Mouse (Mus musculus) B cell, adult 2 months (primary cell): ENCODE results near the gene Gm49486.

ENCODE experiments used
- DNase-seq, 2 experiments: peaks; one replicate each; pipeline ENCODE4 v3.0.0; 2022

Gene Gm49486

DNA sequence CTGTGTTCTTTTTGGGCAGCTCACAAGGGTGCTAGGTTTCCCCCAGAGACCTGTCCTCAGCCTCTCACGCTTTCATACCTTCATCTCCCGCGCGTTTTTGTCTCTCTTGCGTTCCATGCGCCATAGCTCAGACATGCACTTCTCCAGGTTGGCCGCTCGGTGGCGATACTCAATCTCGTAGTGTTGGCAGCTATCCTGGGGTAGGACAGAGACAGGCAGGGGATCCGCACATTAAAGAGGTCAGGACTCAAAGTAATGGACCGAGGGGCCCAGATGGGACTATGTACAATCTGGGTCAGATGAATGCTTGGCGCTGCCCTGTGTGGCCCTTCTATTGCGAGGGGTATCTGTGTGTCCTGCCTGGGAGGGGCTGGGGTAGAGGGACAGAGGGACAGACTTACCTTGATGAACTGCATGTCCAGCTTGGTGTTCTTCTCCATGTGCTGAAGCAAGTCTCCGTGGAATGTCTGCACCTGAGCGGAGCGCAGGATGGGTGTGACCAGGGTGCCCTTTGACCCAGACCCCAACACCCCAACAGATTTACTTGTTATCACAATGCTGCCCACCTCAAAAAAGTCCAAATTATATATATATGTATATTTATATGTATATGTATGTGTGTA lies 42.0 kb downstream of the Gm49486 start:
- peak; percentile 74 to 76 for DNase-seq

DNA sequence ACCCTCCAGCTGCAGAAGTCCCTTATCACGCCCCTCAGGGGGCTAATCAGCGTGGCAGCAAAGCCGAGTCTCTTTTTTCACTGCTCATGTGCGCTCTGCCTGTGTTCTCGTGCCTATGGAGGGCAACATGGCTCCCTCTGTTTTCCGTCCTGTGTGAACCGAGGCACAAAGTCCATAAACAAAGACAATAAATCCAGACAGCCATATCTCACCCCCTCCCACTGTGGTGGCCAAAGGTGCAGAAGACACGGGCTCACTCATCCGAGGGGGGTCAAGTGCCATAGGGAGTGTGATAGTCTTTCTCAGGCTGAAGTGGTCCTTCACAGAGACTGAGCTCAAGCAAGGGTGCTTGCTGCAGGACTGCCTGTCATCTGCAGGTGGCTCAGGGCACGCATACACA lies 43.8 kb downstream of the Gm49486 start:
- no peak for DNase-seq

DNA sequence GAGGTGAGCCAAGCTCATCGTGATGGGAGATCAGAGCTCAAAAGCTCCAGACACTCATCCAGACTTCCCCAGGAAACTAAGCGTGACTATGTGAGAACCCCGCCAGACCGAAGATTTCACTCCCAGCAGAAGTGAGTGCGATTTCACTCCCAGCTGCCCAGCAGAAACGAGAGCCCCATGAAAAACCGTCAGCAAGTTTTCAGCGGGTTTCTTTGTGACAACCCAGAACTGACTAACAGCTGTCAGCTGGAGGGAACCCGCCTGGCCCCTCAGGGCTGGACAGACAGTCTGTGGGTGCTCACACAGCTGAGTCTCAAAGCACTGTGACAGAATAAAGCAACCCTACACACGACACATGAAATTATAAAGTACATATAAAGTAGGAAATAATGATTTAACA lies 48.5 kb downstream of the Gm49486 start:
- no peak for DNase-seq

DNA sequence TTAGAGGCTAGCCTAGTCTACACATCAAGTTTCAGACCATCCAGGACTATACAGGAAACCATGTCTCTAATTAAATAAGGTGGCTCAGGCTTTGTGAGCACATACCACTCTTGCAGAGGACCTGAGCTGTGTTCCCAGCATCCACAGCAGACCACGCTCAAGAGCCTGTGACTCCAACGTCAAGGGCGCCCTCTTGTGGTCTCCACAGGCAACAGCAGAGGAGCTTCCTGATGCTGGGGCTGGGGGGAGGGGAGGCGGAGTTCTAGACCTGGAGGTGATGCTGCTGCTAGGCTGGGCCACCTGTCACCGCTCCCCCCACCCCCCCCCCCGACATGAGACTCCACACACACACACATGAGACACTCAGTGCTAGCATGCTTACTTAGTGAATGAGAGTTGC lies 51.0 kb downstream of the Gm49486 start:
- peak; percentile 48 to 56 for DNase-seq

DNA sequence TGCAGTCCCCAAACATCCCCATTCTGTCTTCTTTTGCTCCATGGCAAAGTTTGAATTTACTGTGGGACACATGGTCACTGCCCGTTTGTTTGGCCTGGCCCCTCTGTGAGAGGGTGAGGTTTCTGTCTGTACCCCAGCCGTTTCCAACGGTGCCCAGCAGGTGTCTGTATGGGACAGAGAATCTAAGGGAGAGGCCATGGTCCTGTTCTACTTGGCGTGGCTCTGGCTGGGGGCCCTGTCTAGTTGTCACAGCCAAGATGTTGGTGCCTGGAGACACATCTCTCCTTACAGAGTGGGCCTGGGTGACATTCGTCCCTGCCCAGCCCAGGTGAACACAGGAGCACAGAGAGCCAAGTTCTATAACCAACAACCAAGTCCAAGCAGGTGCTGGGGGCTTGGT lies 51.7 kb downstream of the Gm49486 start:
- no peak for DNase-seq

DNA sequence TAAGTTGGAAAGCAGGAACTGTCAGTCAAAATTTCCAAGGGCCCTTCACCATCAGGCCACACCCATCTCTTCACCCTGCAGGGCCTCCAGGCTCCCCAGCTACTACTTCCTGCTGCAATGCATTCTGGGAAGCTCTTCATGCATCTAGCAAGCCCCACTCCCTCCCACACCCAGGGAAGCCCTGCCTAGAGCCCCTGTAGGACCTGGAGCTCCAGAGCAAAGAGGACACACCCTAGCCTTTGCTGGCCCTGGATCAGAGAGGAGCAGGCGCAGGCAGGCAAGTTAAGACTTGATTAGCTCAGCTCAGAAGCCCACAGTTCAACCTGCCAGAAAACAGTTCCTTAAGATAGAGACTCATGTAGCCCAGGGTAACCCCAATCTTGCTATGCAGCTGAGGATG lies 52.2 kb downstream of the Gm49486 start:
- DNase-seq = peak; percentile 17 to 22

DNA sequence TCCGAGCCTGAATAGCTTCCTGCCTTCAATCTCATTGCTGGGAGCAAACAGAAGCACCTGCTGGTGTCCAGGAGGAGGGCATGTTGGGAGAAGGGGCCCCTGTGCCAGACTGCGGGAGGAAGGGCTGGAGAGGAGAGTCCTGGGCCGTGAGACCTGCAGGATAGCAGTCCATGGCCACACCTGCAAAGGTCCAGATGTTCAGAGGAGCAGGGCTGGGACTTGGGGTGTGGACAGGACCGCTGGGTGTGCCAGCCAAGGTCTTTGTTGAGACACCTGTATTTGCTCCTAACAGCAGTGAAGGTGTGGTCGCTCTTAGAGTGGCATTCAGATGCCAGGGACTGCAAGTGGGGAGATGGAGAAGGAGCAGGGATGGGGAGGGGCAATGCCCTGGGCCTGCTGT lies 53.2 kb downstream of the Gm49486 start:
- DNase-seq = no peak

DNA sequence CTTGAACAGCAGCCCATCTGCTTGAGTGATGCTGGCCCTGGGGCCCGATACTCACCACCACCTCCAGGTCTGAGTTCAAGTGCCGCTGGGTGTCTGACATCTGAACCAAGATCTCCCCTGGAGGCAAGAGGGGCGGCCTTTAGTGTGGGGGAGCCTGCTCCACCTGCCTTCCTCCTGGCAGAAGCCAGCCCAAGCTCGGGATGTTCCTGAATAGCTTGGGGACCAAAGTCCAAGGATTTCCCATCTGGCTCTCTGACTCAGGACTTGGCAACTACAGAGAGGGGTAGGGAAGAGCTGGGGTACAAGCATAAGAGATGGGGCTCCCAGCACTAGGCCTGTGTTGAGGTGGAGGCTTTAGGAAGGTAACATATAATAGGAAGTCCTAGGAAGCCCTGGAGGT lies 54.2 kb downstream of the Gm49486 start:
- no peak for DNase-seq

DNA sequence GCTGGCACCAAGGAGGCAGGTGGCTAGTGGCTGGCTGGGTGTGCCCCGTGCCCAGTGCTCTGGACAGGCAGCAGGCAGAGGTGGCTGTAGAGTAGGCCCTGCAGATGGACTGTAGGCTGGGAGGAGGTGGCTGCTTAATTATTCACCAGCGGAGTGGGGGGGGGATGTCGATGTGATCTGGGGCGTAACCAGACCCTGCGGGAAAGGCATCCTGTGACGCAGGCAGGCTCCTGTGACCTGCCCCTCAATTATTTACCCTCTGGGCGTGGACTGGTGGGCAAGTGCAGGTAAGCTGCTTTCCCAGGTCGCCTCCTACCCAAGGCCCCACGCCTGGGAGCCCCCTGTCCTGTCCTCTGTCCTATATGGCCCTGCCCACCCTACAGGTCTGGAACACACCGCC lies 56.2 kb downstream of the Gm49486 start, which contains the start of gene Baiap2l2:
Gene Baiap2l2, minus strand, starts transcription at position 139 of the 400 bp plus-strand sequence.
- no peak for DNase-seq

DNA sequence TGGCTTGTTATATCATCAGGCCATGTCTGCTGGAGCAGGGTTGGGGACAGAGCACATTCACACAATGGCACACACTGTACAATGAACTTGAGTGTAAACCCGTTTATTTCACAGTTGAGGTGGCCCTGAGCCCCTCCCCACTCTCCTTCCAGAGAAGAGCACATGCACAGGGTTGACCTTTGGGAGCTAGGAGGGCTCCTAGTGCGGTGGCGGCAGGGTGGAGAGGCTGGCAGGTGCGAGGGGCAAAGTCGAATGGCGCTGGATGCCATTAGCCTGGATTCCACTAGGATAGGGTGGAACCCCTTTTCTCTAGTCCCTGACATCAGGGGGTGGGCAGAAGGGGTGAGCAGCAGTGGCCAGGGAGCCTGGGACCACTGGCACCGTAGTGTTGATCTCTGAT lies 57.0 kb downstream of the Gm49486 start:
- no peak for DNase-seq

DNA sequence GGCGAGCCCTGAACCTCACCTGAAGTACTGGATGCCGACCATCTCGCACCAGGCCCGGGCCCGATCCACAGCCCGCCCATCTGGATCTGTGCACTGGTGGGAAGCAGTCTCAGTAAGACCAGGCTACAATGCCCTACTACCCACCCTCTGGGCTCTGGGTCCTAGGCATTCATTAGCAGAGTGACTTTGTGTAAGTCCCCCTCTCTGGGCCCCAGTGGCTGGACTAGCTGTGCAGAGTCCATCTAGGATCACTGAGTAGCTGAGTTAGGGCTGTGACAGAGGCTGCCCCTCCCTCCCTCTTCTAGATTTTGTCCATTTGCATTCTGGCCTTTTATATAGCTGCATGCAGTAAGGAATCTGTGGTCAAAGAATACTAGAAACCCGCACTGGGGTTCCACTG lies 57.9 kb downstream of the Gm49486 start:
- no peak for DNase-seq

DNA sequence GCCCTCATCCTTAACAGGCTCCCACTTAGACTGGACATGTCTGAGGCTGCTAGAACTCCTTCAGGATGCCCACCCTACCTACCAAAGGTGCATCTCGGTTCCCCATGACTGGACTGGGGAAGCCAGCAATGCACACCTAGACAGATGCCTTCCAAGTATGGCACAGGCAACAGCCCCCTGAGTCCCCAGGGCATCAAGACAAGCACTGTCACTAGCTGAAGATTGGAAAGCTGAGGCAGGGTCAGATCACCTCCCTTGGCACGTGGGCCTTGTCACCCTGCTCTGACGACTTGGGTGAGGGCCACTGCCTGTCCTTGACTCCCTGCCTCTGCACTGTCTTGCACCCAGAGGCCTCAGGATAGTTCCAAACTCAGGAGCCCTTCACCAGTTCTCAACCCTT lies 59.2 kb downstream of the Gm49486 start:
- no peak for DNase-seq

DNA sequence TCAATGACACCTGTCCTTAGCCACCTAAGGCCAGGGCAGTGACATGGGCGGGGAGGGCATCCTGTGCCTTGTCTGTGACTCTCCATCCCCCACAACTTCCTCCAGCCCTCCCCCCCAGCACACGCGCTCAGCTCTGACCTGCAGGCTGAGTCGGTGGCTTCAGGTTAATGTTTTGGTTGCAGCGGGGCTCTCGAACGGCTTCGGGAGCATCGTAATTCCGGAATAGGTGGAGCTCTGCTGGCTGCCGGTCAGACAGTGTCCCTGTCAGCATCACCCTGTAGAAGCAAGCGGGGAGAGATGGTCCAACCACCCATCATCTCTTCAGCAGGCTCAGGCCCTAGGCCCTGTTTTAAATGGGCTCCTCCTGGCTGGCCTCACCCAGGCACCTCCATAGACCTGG lies 60.2 kb downstream of the Gm49486 start:
- no peak for DNase-seq

DNA sequence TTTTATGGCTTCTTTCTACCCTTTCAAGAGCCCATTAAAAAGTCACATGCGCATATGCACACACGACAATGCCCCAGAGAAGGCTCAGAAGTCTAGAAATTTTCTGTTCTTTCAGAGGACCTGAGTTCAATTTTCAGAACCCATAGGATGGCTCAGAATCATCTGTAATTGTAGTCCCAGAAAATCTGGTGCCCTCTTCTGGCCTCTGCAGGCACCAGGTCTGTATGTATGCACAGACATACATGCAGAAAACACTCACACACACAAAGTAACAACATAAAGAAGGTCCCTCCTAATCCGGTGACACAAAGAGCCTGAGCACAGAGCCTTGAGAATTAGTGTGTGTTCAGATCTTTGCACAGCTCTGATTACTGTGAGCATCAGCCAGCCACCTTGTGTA lies 61.1 kb downstream of the Gm49486 start:
- DNase-seq = no peak

DNA sequence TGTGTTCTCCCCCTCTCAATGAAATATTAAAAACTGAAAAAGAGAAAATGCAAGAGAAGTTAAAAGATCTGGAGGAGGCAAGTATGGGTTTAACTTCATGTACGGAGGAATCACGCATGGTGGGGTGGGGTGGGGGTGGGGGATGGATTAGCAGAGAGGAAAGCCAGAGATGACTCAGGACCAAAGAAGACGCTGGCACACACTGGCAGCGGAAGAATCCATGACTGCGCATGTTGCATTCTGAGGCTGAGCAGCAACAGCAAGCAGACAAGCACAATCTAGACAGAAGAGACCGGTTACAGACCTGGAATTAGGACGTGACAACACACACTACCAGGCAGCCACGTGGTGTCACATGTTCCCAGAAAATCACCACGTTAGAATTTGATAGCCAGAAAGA lies 63.6 kb downstream of the Gm49486 start:
- no peak for DNase-seq

DNA sequence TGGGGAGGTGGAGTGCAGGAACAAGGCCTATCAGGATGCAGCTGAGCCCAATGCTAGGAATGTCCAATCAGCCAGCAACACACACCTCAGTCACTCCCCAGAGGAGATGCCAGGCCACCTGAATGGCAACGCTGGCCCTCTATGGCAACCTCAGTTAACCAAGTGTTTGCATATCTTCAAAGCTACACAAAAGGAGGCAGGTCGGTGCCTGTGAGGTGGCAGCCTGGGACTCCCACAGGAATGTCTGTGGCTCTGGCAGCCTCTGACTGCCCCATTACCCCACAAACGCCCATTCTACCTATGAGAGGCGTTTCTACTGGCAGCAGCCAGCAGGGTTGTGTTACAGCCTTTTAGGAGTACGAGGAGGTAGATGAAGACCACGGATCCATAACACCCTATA lies 69.4 kb downstream of the Gm49486 start:
- DNase-seq = no peak

DNA sequence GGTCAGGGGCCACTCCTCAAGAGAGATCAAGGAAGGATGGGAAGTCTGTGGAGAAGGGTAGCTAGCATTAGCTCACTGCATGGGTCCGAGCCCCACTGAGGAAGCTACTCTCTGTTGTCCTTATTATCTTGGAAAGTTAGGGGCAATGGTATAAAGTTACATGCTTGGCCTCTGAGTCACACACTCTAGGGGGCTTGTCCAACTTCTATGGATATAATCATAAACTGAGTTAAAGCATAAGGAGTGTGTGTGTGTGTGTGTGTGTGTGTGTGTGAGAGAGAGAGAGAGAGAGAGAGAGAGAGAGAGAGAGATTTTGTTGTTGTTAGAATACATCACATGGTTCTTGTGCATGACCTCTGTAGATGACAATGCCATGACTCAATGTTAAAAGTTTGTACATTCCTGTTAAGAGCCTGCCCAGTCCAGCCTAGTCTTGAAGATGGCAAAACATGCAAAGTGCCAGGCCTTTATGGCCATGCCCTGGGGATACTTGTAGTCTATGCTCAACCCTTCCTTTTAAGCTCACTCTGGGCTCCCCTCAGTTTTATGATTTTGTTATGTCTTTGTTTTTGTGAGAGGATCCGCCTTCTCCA lies 70.5 kb downstream of the Gm49486 start:
- DNase-seq = no peak

DNA sequence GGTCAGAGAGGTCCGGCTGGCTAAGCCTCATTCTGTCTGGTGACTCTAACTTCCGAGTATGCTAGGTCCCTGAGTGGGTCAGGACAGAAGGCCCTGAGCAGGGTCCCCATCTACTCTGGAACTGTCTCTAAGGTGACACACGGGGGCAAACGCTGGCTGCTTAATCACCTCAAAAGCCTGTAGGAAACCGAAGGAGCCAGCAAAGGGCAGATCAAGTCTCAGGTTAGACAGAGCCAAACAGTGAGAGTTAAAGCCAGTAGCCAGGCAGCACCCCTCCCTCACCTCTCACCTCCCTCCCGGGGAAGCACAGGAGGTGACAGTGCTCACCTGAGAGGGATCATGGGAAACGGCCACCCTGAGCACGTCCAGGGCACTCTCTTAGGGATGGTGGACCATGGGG lies 74.5 kb downstream of the Gm49486 start:
- no peak for DNase-seq

DNA sequence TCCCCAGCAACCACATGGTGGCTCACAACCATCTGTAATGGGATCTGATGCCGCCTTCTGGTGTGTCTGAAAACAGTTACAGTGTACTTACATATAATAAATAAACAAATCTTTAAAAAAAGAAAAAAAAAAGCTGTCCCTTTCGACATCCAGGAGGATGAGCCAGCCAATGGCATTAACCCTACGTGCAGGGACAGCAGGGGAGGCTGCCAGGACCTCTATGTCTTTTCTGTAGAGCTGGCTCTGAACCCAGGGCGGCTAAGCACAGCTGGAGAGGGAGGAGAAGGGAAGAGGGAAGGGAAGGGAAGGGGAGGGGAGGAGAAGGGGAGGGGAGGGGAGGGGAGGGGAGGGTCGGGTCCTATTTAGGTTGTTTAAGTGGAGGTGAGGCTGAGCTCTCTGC lies 75.6 kb downstream of the Gm49486 start:
- DNase-seq = no peak

DNA sequence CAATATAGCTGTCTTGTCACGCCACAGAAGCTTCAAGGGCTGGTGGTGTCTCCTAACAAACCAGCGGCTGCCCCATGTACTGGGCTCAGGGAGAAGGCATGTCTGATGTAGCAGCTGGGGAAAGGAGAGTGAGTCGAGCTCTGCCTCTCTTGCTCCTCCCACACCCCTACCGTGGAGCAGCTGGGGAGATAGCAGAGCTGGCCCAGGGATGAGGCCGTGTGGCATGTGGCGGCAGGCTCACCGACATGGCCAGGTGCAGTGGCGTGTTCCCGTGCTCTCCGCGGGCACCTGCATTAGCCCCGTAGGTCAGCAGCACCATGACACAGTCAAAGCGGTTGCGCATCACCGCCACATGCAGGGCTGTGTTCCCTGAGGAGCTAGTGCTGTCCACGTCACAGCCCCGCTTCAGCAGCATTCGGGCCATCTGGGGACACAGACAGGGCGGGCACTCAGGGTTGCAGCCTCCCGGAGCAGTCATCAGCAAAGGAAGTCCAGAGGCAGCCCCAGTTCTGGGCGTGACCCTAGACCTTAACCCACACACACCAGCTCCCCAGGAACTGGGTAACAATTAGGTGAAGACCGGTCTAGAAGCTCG lies 76.9 kb downstream of the Gm49486 start:
- DNase-seq = no peak
